Mouse (Mus musculus) stomach, postnatal 0 days (tissue): ENCODE measurements around the gene Srcap.

Source experiments
- CTCF ChIP-seq: IDR thresholded peaks from 2 replicates; pipeline ENCODE4 v1.5.1; 2016; ENCODE audit warnings: antibody characterized with exemption, low read depth, mild to moderate bottlenecking, moderate library complexity
- EP300 ChIP-seq: optimal IDR thresholded peaks from 2 replicates; pipeline ENCODE3; 2016; ENCODE audit warnings: antibody characterized with exemption

DNA sequence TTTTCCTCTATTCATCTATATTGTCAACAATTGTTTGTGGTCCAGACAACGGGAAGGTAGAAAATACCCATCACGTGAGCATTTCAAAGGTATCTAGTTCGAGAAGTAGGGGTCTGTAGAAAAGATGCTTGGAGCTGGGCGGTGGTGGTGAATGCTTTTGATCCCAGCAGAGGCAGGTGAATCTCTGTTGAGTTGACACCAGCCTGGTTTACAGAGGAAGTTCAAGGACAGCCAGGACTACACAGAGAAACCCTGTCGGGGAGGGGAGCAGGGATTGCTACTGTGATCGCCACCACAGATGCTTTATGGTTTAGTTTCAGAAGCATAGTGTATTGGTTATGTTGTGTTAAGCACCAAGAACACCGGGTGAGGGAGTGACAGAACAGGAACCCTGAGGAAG is 62.3 kb downstream of the Srcap start:
- TF ChIP-seq CTCF (no peak), EP300 (no peak)
